Mouse (Mus musculus): ENCODE data around the gene Iqck. TPM values are rescaled to one million over a fixed set of nuclear protein-coding genes. Genes with fewer than 3 reads are reported as not detected.
A peak's percentile ranks its signal among the peaks of the same experiment; 100 is the strongest.

Gene Iqck
- polyA plus RNA-seq, 1 experiment from 2014 or later = 2.9 TPM

DNA sequence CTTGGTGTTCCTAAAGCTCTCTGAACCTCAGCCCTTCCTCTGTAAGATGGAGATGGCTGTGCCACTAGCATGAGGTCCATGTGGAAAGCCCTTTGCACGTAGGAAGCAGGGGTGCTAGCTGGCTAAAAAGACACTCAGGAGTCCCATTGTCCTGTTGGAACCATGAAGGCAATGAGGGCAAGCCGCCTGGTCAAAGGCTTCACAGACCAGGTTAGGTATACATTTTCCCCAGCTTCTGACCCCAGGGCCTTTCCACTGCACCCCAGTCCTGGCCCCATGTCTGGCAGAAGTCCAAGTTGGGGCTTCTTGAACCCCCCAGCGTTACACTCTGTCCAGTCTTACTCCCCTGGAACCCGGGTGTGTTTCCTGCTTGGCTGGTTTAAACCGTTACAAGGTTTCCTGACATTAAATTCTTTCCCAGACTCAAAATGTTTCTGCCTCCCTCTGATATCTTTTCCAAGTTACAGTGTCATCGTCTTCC is 136.6 kb downstream of the Iqck start:
- Histone ChIP-seq H3K36me3 (replicated peaks; ENCODE audit: control insufficient read depth, insufficient read depth, low read depth, low read length) (no peaks in the 10 kb centered on the region), H3K9me3 (replicated peaks; ENCODE audit: control insufficient read depth, low read length) (no peaks in the 10 kb centered on the region), H3K4me3 (ENCODE audit: low read depth, low read length) (no peak overlapping the region), H3K4me1 (ENCODE audit: control insufficient read depth, insufficient read depth, low read length) (peaks cover 3% of the 10 kb centered on the region; the same call in 1 of the 2 replicates), H3K9ac (replicated peaks; ENCODE audit: low read length) (no peak overlapping the region), H3K27me3 (ENCODE audit: control insufficient read depth, insufficient read depth, low read length) (no peaks in the 10 kb centered on the region), H3K4me2 (ENCODE audit: low read depth, low read length) (no peak overlapping the region), H3K27ac (replicated peaks; ENCODE audit: low read depth, low read length) (no peak overlapping the region)
- WGBS = 37% methylated on average over 6 of the region's 6 CpGs
- ATAC-seq (replicated peaks; ENCODE audit: insufficient number of reproducible peaks, low FRiP score, low TSS enrichment, low read depth) (no peak), DNase-seq (ENCODE audit: low spot score) (no peak)

- ATAC-seq (replicated peaks; ENCODE audit: insufficient number of reproducible peaks, low FRiP score, low TSS enrichment, low read depth) (no peak), DNase-seq (ENCODE audit: low spot score) (no peak)
- H3K9me3 ChIP-seq (replicated peaks; ENCODE audit: control insufficient read depth, low read length) = no peaks in the 10 kb centered on the region
- 32% methylated on average over 13 of the region's 13 CpGs for WGBS
- H3K9ac ChIP-seq (replicated peaks; ENCODE audit: low read length) = 0 out of 2 replicates have a peak overlapping the region, but pooled peaks have one; percentile 3
- peak overlapping the region; percentile 89 for H3K4me2 ChIP-seq (ENCODE audit: low read depth, low read length)
- H3K27ac ChIP-seq (replicated peaks; ENCODE audit: low read depth, low read length) = no peak overlapping the region
- peaks cover 3% of the 10 kb centered on the region; the same call in 1 of the 2 replicates for H3K4me1 ChIP-seq (ENCODE audit: control insufficient read depth, insufficient read depth, low read length)
- no peaks in the 10 kb centered on the region for H3K27me3 ChIP-seq (ENCODE audit: control insufficient read depth, insufficient read depth, low read length)
- H3K4me3 ChIP-seq (ENCODE audit: low read depth, low read length) = no peak overlapping the region
- no peaks in the 10 kb centered on the region for H3K36me3 ChIP-seq (replicated peaks; ENCODE audit: control insufficient read depth, insufficient read depth, low read depth, low read length)
These were observed 137.3 kb downstream of the Iqck start for GRCm38 (mm10) chr7:118992623-118993405.

GRCm38 (mm10) chr7:118993597-118994230 is 138.2 kb downstream of the Iqck start:
- ATAC-seq (replicated peaks; ENCODE audit: insufficient number of reproducible peaks, low FRiP score, low TSS enrichment, low read depth) = no peak
- H3K4me1 ChIP-seq (ENCODE audit: control insufficient read depth, insufficient read depth, low read length) = peaks cover 3% of the 10 kb centered on the region; the same call in 1 of the 2 replicates
- peak; percentile 26 for DNase-seq (ENCODE audit: low spot score)
- no peak overlapping the region; the same call in 1 of the 2 replicates for H3K27ac ChIP-seq (replicated peaks; ENCODE audit: low read depth, low read length)
- WGBS = 1% methylated on average over 26 of the region's 26 CpGs
- no peaks in the 10 kb centered on the region for H3K27me3 ChIP-seq (ENCODE audit: control insufficient read depth, insufficient read depth, low read length)
- H3K9ac ChIP-seq (replicated peaks; ENCODE audit: low read length) = peak overlapping the region; percentile 83
- H3K9me3 ChIP-seq (replicated peaks; ENCODE audit: control insufficient read depth, low read length) = no peaks in the 10 kb centered on the region
- H3K36me3 ChIP-seq (replicated peaks; ENCODE audit: control insufficient read depth, insufficient read depth, low read depth, low read length) = no peaks in the 10 kb centered on the region
- H3K4me2 ChIP-seq (ENCODE audit: low read depth, low read length) = peak overlapping the region; percentile 89
- H3K4me3 ChIP-seq (ENCODE audit: low read depth, low read length) = peak overlapping the region; percentile 62

GRCm38 (mm10) chr7:118994231-118994842 is 138.8 kb downstream of the Iqck start:
- peaks cover 3% of the 10 kb centered on the region; the same call in 1 of the 2 replicates for H3K4me1 ChIP-seq (ENCODE audit: control insufficient read depth, insufficient read depth, low read length)
- peak overlapping the region; percentile 8; the same call in 1 of the 2 replicates for H3K27ac ChIP-seq (replicated peaks; ENCODE audit: low read depth, low read length)

DNA sequence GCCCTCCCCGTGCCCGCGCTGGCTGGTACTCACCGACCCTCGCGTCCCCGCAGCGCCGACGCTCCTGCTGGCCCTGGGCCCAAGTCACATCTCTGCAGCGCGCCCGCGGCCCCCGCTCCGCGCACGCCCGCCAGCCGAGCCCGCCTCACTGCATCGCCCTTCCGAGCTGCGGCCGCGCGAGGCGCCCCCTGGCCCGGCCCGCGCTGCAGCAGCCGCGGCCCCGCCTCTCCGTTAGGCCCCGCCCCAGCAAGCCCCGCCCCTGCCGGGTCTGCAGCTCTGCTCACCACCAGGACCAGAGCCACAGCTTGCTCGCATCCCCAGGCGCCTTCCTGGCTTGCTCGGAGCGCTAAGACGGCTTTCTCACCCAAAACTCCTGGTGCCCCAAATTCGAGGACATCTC is 139.5 kb downstream of the Iqck start, which contains the start of gene Gprc5b:
TSS of gene Gprc5b (minus strand) at position 205 of the 400 bp plus-strand sequence.
- peak; percentile 91 for DNase-seq (ENCODE audit: low spot score)
- no peaks in the 10 kb centered on the region for H3K27me3 ChIP-seq (ENCODE audit: control insufficient read depth, insufficient read depth, low read length)
- under 1% methylated on average over 36 of the region's 44 CpGs for WGBS
- peaks cover 3% of the 10 kb centered on the region; the same call in 1 of the 2 replicates for H3K4me1 ChIP-seq (ENCODE audit: control insufficient read depth, insufficient read depth, low read length)
- peak; percentile 86 for ATAC-seq (replicated peaks; ENCODE audit: insufficient number of reproducible peaks, low FRiP score, low TSS enrichment, low read depth)
- H3K27ac ChIP-seq (replicated peaks; ENCODE audit: low read depth, low read length) = peak within 1 kb of the TSS; percentile 8; the same call in 1 of the 2 replicates
- peak within 1 kb of the TSS; percentile 89 for H3K4me2 ChIP-seq (ENCODE audit: low read depth, low read length)
- no peaks in the 10 kb centered on the region for H3K9me3 ChIP-seq (replicated peaks; ENCODE audit: control insufficient read depth, low read length)
- no peaks in the 10 kb centered on the region for H3K36me3 ChIP-seq (replicated peaks; ENCODE audit: control insufficient read depth, insufficient read depth, low read depth, low read length)
- peak within 1 kb of the TSS; percentile 83 for H3K9ac ChIP-seq (replicated peaks; ENCODE audit: low read length)
- peak within 1 kb of the TSS; percentile 62 for H3K4me3 ChIP-seq (ENCODE audit: low read depth, low read length)

More at GRCm38 (mm10) chr7:118994231-118994842, 138.8 kb downstream of the Iqck start:
- no peaks in the 10 kb centered on the region for H3K27me3 ChIP-seq (ENCODE audit: control insufficient read depth, insufficient read depth, low read length)
- H3K9ac ChIP-seq (replicated peaks; ENCODE audit: low read length) = peak overlapping the region; percentile 83
- no peaks in the 10 kb centered on the region for H3K9me3 ChIP-seq (replicated peaks; ENCODE audit: control insufficient read depth, low read length)
- peak; percentile 39 for DNase-seq (ENCODE audit: low spot score)
- no peaks in the 10 kb centered on the region for H3K36me3 ChIP-seq (replicated peaks; ENCODE audit: control insufficient read depth, insufficient read depth, low read depth, low read length)
- under 1% methylated on average over 20 of the region's 21 CpGs for WGBS
- H3K4me3 ChIP-seq (ENCODE audit: low read depth, low read length) = peak overlapping the region; percentile 62
- ATAC-seq (replicated peaks; ENCODE audit: insufficient number of reproducible peaks, low FRiP score, low TSS enrichment, low read depth) = peak; percentile 19
- H3K4me2 ChIP-seq (ENCODE audit: low read depth, low read length) = peak overlapping the region; percentile 89

DNA sequence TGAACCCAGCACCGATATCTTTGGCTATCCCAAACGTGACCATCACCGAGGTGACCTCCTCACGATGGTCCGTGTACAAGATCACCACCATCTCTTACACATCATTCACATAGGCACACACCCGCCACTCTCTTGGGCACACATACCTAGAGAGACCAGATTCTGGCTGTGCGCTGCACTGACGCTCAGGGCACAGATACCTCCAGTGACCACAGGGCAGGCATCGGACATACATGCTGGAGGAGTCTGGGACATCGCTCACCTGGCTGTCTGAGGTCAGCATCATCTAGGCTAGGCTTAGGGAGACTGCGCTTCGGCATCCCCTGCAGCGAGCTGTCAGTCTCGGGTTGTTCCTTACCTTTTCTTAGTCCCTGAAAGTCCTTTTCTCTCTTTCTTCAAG is 140.1 kb downstream of the Iqck start:
- H3K9ac ChIP-seq (replicated peaks; ENCODE audit: low read length) = peak overlapping the region; percentile 10; the same call in 1 of the 2 replicates
- peak; percentile 29; the same call in 1 of the 2 replicates for ATAC-seq (replicated peaks; ENCODE audit: insufficient number of reproducible peaks, low FRiP score, low TSS enrichment, low read depth)

DNA sequence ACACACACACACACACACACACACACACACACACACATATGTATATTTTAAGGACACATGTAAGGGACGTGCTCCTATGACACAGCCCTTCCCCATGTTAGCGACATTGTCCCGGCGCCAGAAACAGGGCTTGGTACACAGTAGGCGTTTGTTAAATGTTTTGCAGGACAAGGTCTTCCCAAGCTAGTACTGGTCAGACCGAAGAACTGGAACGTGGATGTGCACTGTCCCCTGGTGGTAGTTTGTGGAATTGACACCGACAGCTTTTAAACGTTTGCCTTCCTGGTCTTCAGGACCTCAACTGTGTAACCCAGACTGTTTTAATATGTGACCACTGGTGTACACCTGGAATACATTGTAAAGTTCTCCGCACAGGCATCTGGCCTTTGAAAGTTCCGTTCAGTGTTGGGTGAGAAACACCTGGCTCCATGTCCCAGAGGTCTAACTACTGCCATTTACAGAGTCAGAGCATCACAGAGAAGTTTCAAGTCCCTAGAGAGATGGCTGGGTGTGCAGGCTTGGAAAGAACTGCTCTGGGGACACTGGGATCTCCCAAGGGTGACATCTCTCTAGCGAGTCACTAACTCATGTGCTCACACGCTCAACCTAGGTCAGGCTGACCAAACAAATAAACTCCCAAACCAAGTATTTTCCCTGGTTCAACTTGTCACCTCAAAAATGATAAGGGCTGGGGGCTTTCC is 140.7 kb downstream of the Iqck start:
- DNase-seq (ENCODE audit: low spot score) (peak; percentile 90), ATAC-seq (replicated peaks; ENCODE audit: insufficient number of reproducible peaks, low FRiP score, low TSS enrichment, low read depth) (peak; percentile 66)
- Histone ChIP-seq H3K9ac (replicated peaks; ENCODE audit: low read length) (no peak overlapping the region), H3K27me3 (ENCODE audit: control insufficient read depth, insufficient read depth, low read length) (no peaks in the 10 kb centered on the region), H3K9me3 (replicated peaks; ENCODE audit: control insufficient read depth, low read length) (no peaks in the 10 kb centered on the region), H3K36me3 (replicated peaks; ENCODE audit: control insufficient read depth, insufficient read depth, low read depth, low read length) (no peaks in the 10 kb centered on the region), H3K4me1 (ENCODE audit: control insufficient read depth, insufficient read depth, low read length) (peaks cover 3% of the 10 kb centered on the region; the same call in 1 of the 2 replicates), H3K4me3 (ENCODE audit: low read depth, low read length) (no peak overlapping the region), H3K4me2 (ENCODE audit: low read depth, low read length) (no peak overlapping the region), H3K27ac (replicated peaks; ENCODE audit: low read depth, low read length) (no peak overlapping the region)
- WGBS = 8% methylated on average over 13 of the region's 13 CpGs

More for the DNA sequence above, 140.1 kb downstream of the Iqck start:
- 10% methylated on average over 14 of the region's 14 CpGs for WGBS
- Histone ChIP-seq H3K27ac (replicated peaks; ENCODE audit: low read depth, low read length) (no peak overlapping the region), H3K4me2 (ENCODE audit: low read depth, low read length) (peak overlapping the region; percentile 89; the same call in 1 of the 2 replicates), H3K27me3 (ENCODE audit: control insufficient read depth, insufficient read depth, low read length) (no peaks in the 10 kb centered on the region), H3K4me3 (ENCODE audit: low read depth, low read length) (no peak overlapping the region), H3K4me1 (ENCODE audit: control insufficient read depth, insufficient read depth, low read length) (peaks cover 3% of the 10 kb centered on the region; the same call in 1 of the 2 replicates), H3K9me3 (replicated peaks; ENCODE audit: control insufficient read depth, low read length) (no peaks in the 10 kb centered on the region), H3K36me3 (replicated peaks; ENCODE audit: control insufficient read depth, insufficient read depth, low read depth, low read length) (no peaks in the 10 kb centered on the region)
- no peak for DNase-seq (ENCODE audit: low spot score)
